Mouse (Mus musculus): Measurements from ENCODE around the gene Efcab11.

- TF ChIP-seq POLR2A (IDR thresholded peaks at IDR 0.05; ENCODE audit: control insufficient read depth, extremely low read depth, insufficient read depth, low read length, poor library complexity) (no peak), CTCF (IDR thresholded peaks at IDR 0.05; ENCODE audit: borderline replicate concordance, control insufficient read depth, extremely low read depth, insufficient read depth, low read length, poor library complexity) (no peak)
Observed at GRCm38 (mm10) chr12:99859391-99860100, 24.7 kb downstream of the Efcab11 start.
